Mouse (Mus musculus) megakaryocyte, adult 5-6 weeks (primary cell): ENCODE results near the gene Gm45140. TPM values are rescaled to one million over a fixed set of nuclear protein-coding genes. Genes with fewer than 3 reads are reported as not detected.

Source experiments
- ATAC-seq: 2 replicates; pipeline ENCODE4 v1.8.0; 2016; ENCODE audit warnings: mild to moderate bottlenecking, inconsistent platforms; ENCODE audit not compliant: poor library complexity, severe bottlenecking
- total RNA-seq, 2 experiments: library from RNA; stranded (forward) in 1 of 2; stranded (reverse) in 1 of 2; fragments of 153-499, 151-499 nt in 1 of 2; fragments of 221-1000, 200-1000 nt in 1 of 2; gene quantifications; 2 replicates each; pipeline versions ENCODE4 v1.2.3 to v1.2.4; 2015 to 2017

Gene Gm45140
- total RNA-seq, 2 experiments from 2014 or later = 2.5 to 25.6 TPM

- no peak for ATAC-seq
Observed at GRCm38 (mm10) chr6:87845031-87845695, 9.6 kb upstream of the Gm45140 start.

GRCm38 (mm10) chr6:87842254-87842653 lies 6.7 kb upstream of the Gm45140 start:
- no peak for ATAC-seq

GRCm38 (mm10) chr6:87841635-87842034 lies 6.0 kb upstream of the Gm45140 start:
- ATAC-seq = no peak

GRCm38 (mm10) chr6:87839797-87840341 lies 4.3 kb upstream of the Gm45140 start:
- no peak for ATAC-seq

DNA sequence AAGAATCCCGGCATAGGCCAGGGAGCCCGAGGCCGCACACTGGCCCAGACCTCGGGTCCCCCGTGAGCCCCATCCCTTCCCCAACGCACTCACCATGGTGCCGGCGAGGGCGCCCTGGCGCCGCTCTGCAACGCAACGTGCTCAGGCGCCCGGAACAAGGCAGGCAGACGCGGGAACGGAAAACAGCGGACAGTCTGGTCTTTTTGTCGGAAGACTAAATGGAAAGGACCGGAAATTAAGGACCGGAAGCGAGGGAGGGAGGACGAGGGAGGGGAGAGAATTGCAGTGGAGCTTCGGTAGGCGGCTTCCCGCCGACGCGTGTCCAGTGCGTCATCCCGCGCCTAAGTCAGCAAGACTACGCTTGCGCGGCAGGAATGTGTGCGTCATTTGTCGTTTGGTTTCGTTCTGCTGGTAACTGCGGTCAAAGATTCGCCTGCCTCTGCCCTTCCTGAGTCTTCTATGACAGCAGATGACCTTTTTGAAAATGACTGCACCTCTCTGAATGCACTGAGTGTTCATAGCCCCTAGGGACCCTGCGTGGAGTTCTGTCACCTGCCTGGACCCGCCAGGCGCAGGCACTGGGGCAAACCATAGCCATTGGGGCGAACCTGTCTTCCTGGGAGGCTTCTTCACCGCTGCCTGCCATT lies 3.1 kb upstream of the Gm45140 start, which contains the start of gene Isy1:
Gene Isy1, minus strand, starts transcription at position 248 of the 647 bp plus-strand sequence.
- ATAC-seq = peak; percentile 96

- ATAC-seq = no peak
Observed at GRCm38 (mm10) chr6:87820366-87820765, 15.2 kb downstream of the Gm45140 start.

DNA sequence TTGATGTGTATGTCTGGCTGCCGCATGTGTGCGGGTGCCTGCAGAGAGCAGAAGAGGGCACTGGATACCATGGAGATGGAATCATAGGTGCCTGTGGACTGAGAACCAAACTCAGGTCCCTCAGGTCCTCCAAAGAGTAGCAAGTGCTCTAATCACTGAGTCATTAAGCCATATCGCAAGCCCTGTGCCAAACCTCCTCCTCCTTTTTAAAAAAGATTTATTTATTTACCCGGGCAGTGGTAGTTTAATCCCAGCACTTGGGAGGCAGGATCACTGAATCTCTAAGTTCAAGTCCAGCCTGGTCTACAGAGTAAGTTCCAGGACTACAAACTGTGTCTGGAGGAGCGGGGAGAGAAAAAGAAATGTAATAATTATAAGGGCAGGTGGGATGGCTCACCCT lies 21.1 kb downstream of the Gm45140 start:
- no peak for ATAC-seq

- ATAC-seq = no peak
Observed at GRCm38 (mm10) chr6:87812656-87813055, 22.9 kb downstream of the Gm45140 start.

GRCm38 (mm10) chr6:87811675-87812338 lies 23.8 kb downstream of the Gm45140 start, which contains the start of gene Rab43:
Gene Rab43 (minus strand): TSS chr6:87812164.
- peak; percentile 79 for ATAC-seq

DNA sequence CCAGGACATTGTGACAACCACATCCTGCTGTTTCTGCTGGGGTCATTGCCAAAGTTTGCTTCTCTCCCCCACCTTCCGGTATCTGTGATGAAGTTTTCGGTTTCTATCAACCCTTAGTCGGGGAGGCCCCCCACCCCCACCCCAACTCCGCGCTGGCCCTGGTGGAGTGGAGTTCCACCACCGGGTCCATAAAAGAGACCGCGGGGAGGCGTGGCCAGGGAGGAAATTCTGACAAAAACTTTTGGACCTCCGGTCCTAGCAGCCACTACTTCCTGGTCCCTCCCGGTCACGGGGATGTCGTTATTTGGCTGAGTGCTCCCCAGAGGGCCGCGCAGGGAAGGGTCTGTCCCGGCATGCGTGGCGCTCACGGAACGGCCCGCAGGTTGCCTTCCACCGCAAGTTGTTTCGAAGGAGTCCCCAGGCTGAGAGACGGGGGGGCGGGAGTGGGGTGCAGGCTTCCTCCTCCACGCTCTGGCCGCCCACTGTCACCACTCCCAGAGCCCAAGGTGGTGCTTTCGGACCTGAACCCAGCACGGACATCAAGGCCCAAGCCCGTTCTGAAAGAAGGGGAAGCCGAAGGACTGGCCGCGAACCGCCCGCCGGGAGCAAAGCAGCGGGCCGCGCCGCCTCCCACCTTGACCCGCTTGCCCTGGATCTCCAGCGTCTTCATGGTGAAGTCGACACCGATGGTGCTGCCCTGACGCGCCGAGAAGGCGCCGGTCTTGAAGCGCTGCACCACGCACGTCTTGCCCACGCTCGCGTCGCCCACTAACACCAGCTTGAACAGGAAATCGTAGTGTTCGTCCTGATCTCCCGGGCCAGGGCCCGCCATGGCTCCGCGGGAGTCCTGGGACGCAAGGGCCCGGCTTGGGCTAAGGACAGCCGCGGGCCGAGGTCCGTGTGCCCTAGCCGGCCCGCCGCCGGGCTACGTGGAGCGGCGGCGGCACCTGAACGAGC lies 24.6 kb downstream of the Gm45140 start:
- ATAC-seq = peak; percentile 17

DNA sequence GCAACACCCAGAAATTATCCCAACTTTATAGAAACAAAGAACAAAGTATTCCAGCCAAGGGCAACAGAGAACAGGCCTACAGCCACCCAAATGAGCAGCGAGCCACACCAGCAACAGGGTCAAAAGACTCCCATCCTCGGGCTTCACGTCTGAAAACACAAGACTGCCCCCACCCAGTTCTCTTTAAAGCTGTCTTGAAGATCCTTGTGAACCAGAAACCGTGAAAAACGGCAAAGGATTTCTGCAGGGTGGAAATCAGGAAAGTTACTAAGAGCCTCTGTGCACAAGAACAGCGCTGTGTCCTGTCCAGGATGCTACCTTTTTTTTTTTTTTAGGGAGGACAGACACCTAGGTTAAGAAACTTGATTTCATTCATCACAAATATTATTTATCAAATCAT lies 25.3 kb downstream of the Gm45140 start:
- no peak for ATAC-seq

GRCm38 (mm10) chr6:87809651-87810161 lies 25.9 kb downstream of the Gm45140 start:
- no peak for ATAC-seq

DNA sequence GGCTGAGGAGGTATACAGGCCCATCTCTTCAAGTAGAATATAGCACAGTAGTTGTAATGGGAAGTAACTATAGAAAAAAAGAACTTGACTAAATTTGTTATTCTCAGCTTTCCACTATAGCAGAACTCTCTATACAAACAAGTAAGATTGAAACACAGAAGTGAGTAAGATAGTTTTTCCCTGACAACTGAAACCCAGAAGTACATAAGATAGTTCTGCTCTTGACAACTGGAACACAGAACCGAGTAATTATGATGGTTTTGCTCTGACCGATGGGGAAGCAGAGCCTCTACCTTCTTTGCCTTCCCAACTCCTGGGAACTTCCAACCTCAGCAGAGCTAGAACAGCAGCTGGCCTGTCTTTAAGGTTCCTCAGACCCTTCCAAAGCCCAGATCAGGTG lies 26.5 kb downstream of the Gm45140 start:
- peak; percentile 5; the same call in 1 of the 2 replicates for ATAC-seq

DNA sequence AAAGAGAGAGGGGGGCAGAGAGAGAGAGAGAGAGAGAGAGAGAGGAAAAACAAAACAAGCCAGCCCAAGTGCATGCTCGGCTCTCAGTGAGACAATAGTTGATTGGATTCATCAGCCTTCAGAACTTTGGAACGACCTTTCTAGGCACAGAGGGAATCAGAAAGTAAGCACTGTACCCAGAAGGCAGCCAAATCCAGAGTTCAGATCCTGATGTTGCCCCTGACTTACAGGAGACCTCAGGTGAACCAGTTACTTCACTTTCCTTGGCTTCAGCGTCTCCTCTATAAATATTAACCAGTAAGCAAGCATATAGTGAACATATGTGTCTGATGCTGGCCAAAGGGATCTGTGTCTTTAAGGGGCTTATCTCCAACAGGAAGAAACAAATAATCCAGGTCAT lies 27.1 kb downstream of the Gm45140 start:
- no peak for ATAC-seq

DNA sequence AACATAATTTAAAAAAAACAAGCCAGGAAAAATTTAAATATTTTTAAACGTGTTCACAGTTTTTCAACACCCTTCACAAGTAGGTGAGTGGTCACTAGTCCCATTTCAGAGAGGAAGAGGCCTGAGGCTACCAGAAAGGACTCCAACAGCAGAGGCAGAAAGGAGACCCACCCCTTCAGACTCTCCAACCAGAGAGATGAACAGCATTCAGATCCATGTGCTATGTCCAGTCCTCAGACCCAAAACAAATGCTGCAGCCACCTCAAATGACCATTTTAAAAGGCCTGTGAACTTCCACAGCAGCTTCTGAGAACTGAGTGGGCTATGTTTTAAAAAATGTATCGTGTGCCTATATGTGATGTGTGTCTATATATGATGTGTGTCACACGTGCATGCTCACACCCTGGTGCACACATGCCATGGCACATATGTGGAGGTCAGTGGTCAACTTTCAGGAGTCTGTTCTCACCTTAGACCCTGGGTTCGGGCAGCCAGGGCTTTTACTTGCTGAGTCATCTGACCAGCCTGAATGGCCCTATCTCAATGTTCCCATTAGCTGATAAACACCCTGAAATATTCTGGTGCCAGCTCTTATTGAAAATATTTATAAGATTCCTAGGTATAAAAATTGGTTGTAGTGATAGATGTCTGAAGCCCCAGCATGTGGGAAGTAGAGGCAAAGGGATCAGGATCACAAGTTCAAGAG lies 27.7 kb downstream of the Gm45140 start:
- no peak for ATAC-seq

DNA sequence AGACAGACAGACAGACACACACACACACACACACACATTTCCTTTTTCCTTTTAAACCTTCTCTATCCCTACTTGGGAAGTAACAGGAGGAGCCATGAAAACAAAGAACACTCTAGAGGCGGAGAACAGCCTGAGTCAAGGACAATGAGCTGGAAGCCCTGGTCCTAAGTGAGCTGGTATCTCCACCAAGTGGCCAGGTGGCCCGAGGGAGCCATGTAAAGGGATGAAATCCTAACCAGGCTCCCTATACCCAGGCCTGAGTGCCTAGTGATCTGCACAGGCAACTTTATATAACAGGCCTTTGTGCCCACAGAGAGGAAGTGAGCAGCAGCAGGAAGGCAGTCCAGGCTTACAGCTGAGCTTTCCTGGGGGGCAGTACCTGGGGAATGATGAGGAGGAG lies 28.7 kb downstream of the Gm45140 start:
- ATAC-seq = no peak

DNA sequence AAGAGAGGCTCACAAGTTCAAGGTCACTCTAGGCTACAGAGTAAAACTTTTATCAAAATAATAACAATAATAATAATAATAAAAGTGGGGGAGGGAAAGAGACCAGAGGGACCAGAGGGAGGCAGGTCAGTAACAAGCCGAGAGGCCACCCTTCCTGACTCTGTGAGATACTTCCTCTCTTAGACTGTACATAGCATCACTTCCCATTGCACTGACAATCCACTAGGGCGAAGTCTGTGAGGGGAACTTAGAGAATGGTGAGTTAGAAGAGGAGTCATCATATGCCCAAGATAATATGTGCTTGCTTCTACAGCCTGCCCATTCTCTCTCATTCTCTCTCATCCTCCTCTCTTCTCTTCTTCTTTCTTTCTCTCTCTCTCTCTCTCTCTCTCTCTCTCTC lies 29.6 kb downstream of the Gm45140 start:
- ATAC-seq = peak; percentile 76

DNA sequence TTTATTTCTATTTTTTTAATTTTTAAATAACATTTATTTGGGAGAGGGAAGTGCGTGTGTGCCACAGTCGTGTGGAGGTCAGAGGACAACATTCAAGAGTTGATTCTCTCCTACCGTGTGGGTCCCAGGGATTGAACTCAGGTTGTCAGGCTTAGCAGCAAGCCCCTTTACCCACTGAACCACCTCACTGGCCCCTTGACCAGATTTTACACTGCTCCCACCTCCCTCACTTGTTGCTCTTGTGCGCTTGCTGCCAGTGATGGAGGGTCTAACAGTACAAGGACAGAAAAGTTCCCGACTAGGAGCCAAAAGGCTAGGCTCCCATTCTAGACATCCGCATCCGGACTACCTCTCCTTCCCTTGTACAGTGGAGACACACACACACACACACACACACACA lies 30.1 kb downstream of the Gm45140 start:
- no peak for ATAC-seq

DNA sequence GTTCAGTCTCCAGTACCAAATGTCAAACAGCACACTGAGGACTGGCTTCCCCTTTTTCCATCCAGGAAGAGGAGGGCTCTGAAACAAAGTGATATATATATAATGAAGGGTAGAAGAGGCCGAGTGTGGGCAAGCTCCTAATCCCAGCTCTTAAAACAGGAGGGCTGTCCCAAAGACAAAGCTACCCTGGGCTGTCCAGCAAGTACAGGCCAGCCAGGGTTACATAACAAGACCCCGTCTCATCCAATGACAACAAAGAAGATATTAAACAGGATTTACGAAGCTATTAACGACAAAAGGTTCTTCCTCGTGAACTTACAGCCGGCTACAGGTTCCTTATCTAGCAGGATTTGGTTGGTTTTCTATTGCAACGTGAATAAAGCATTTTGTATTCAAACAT lies 30.7 kb downstream of the Gm45140 start:
- ATAC-seq = no peak

- no peak for ATAC-seq
Observed at GRCm38 (mm10) chr6:87804036-87804435, 31.6 kb downstream of the Gm45140 start.
